In genomic region chr19:45073871-45074542, GRCm38 (mm10) we compare ENCODE assay signal across 9 mouse cellular contexts. TPM values are rescaled to one million over a fixed set of nuclear protein-coding genes. Genes with fewer than 3 reads are reported as not detected.
A peak's percentile ranks its signal among the peaks of the same experiment; 100 is the strongest.
DNase-seq lines count a peak whose midpoint lies in the region; ATAC-seq and TF ChIP-seq lines count a peak whose summit lies in the region.
"Had no signal": no experiment of that assay in that cellular context is flagged by ENCODE, and none has a peak within 500 bp of the region (broad histone marks: within the 10 kb centered on the region; RNA-seq: fewer than 3 reads in every experiment).

No protein-coding gene starts in this region.

- H3K4me2 ChIP-seq in CH12.LX (ENCODE audit: insufficient read depth, low read depth, poor library complexity, severe bottlenecking) = peak overlapping the region; percentile 33
- H3K4me2 ChIP-seq in embryonic facial prominence, embryonic 14.5 days (ENCODE audit: low read depth, low read length) = peak overlapping the region; percentile 99
- peak overlapping the region; percentile 100 for H3K4me2 ChIP-seq in heart, postnatal 0 days (ENCODE audit: low read depth, low read length)

- no peaks in the 10 kb centered on the region for H3K9me3 ChIP-seq in CH12.LX (replicated peaks; ENCODE audit: low read length)
- H3K9me3 ChIP-seq in embryonic facial prominence, embryonic 14.5 days (ENCODE audit: control insufficient read depth, low read length) = no peaks in the 10 kb centered on the region
- H3K9me3 ChIP-seq in heart, postnatal 0 days (replicated peaks; ENCODE audit: control insufficient read depth, low read length) = no peaks in the 10 kb centered on the region

- dilution Hi-C loops in CH12.LX (cut with MboI; ENCODE audit: extremely low pct_ligation_motif_present, extremely low pct_unique_long_range_greater_than_20kb, low sequenced_read_pairs) = no loop called here

- peak overlapping the region; percentile 96; the same call in 1 of the 2 replicates for H3K27ac ChIP-seq in CH12.LX (ENCODE audit: insufficient read depth, low read depth)
- H3K27ac ChIP-seq in embryonic facial prominence, embryonic 14.5 days (replicated peaks; ENCODE audit: low read depth, low read length) = peak overlapping the region; percentile 93
- H3K27ac ChIP-seq in heart, postnatal 0 days (ENCODE audit: low read depth) = peak overlapping the region; percentile 99
- peak overlapping the region; percentile 100; the same call in 1 of the 2 replicates for H3K27ac ChIP-seq in layer of hippocampus, adult 2 months

- H3K79me2 ChIP-seq in CH12.LX (replicated peaks; ENCODE audit: control insufficient read depth, extremely low read depth, insufficient read depth, poor library complexity, severe bottlenecking) = no peaks in the 10 kb centered on the region

- H3K36me3 ChIP-seq in CH12.LX (replicated peaks in 1 of 2; ENCODE audit: control insufficient read depth in 1 of 2, insufficient read depth in 1 of 2, low read length in 1 of 2) = no peaks in the 10 kb centered on the region
- H3K36me3 ChIP-seq in embryonic facial prominence, embryonic 14.5 days (ENCODE audit: control insufficient read depth, insufficient read depth, low read length) = no peaks in the 10 kb centered on the region
- H3K36me3 ChIP-seq in heart, postnatal 0 days (replicated peaks; ENCODE audit: control insufficient read depth, insufficient read depth, low read length) = no peaks in the 10 kb centered on the region

- peaks cover 2 to 31% of the 10 kb centered on the region in 2 experiments; a peak in 2 of 4 replicates for H3K4me1 ChIP-seq in CH12.LX (ENCODE audit: control insufficient read depth in 1 of 2, insufficient read depth in 2 of 2)
- peaks cover 29% of the 10 kb centered on the region for H3K4me1 ChIP-seq in embryonic facial prominence, embryonic 14.5 days (ENCODE audit: control insufficient read depth, insufficient read depth, low read length)
- H3K4me1 ChIP-seq in heart, postnatal 0 days (ENCODE audit: control insufficient read depth, insufficient read depth) = peaks cover 17% of the 10 kb centered on the region; the same call in 1 of the 2 replicates

- peak; percentile 66 for TF ChIP-seq RAD21 in CH12.LX (IDR thresholded peaks at IDR 0.05; ENCODE audit: low read depth, low read length)

- peak overlapping the region; percentile 92 for H3K9ac ChIP-seq in CH12.LX (ENCODE audit: insufficient read depth, low read depth)
- peak overlapping the region; percentile 75 for H3K9ac ChIP-seq in embryonic facial prominence, embryonic 14.5 days (ENCODE audit: low read depth, low read length)
- peak overlapping the region; percentile 93 for H3K9ac ChIP-seq in heart, postnatal 0 days (replicated peaks; ENCODE audit: low read depth, low read length)

- peak; percentile 53; the same call in 1 of the 2 replicates for ATAC-seq in embryonic facial prominence, embryonic 14.5 days (ENCODE audit: low read depth)
- peak; percentile 42; the same call in 1 of the 2 replicates for ATAC-seq in heart, postnatal 0 days (ENCODE audit: insufficient read depth, low read depth)

- H3K4me3 ChIP-seq in CH12.LX (replicated peaks in 1 of 3; ENCODE audit: low read depth in 2 of 3, low read length in 2 of 3, poor library complexity in 1 of 3) = peak overlapping the region; percentile 64 to 74 (median 65)
- peak overlapping the region; percentile 51 for H3K4me3 ChIP-seq in embryonic facial prominence, embryonic 14.5 days (ENCODE audit: low read depth, low read length)
- peak overlapping the region; percentile 77 for H3K4me3 ChIP-seq in heart, postnatal 0 days (ENCODE audit: low read depth, low read length)
- peak overlapping the region; percentile 93 for H3K4me3 ChIP-seq in layer of hippocampus, adult 2 months

- whole genome bisulfite sequencing in embryonic facial prominence, embryonic 14.5 days = 11% methylated on average over 20 of the region's 20 CpGs
- WGBS in heart, postnatal 0 days = 5% methylated on average over 20 of the region's 20 CpGs

- TF ChIP-seq POLR2A in CH12.LX (IDR thresholded peaks at IDR 0.05; ENCODE audit: low read depth, low read length) = no peak

- TF ChIP-seq CTCF in CH12.LX (conservative IDR thresholded peaks at IDR 0.05 in 1 of 2, IDR thresholded peaks at IDR 0.05 in 1 of 2; ENCODE audit: low read depth in 2 of 2, low read length in 2 of 2) = peak; percentile 76 to 85
- TF ChIP-seq CTCF in heart, postnatal 0 days (IDR thresholded peaks at IDR 0.05; ENCODE audit: low read depth) = peak; percentile 78
- TF ChIP-seq CTCF in layer of hippocampus, adult 2 months (conservative IDR thresholded peaks at IDR 0.05) = peak; percentile 84

- H3K27me3 ChIP-seq in CH12.LX (replicated peaks) = peaks cover 34% of the 10 kb centered on the region
- peaks cover 38% of the 10 kb centered on the region for H3K27me3 ChIP-seq in embryonic facial prominence, embryonic 14.5 days (replicated peaks; ENCODE audit: control insufficient read depth, insufficient read depth, low read length)
- H3K27me3 ChIP-seq in heart, postnatal 0 days (ENCODE audit: control insufficient read depth, insufficient read depth, low read length) = peaks cover 26% of the 10 kb centered on the region

- TF ChIP-seq EP300 in CH12.LX (IDR thresholded peaks at IDR 0.05; ENCODE audit: low read length) = no peak
- no peak for TF ChIP-seq EP300 in heart, postnatal 0 days (IDR thresholded peaks at IDR 0.05; ENCODE audit: low read depth)

- in situ Hi-C loops in CH12.LX (cut with MboI; ENCODE audit: low pct_ligation_motif_present, low pct_unique_long_range_greater_than_20kb, low sequenced_read_pairs) = no loop called here

- DNase-seq in CH12.LX (ENCODE audit: extremely low read depth) = peak; percentile 87
- DNase-seq in adrenal gland, postnatal 4 days (ENCODE audit: low spot score in 2 of 2) = peak; percentile 65 to 74
- DNase-seq in embryonic facial prominence, embryonic 14.5 days (ENCODE audit: low spot score) = peak; percentile 94
- peak; percentile 83 for DNase-seq in heart, postnatal 0 days (ENCODE audit: low spot score)
- DNase-seq in layer of hippocampus, adult 2 months (ENCODE audit: low spot score in 2 of 2) = peak; percentile 63 to 86
- DNase-seq in lung, postnatal 25 days (ENCODE audit: low spot score) = peak; percentile 86
- peak; percentile 77 for DNase-seq in retina, adult 2 months (ENCODE audit: low read depth, low spot score)
- DNase-seq in thymus, postnatal 25 days = peak; percentile 88

TF ChIP-seq in CH12.LX, 34 proteins besides CTCF, POLR2A, EP300 and RAD21:
- no peak for TF ChIP-seq ZC3H11A (IDR thresholded peaks at IDR 0.05; ENCODE audit: low read depth, low read length)
- no peak for TF ChIP-seq NELFE (IDR thresholded peaks at IDR 0.05; ENCODE audit: low read depth, low read length)
- TF ChIP-seq BHLHE40 (IDR thresholded peaks at IDR 0.05; ENCODE audit: low read depth, low read length) = peak; percentile 73
- TF ChIP-seq SIN3A (IDR thresholded peaks at IDR 0.05; ENCODE audit: low read length) = no peak
- TF ChIP-seq MYC (IDR thresholded peaks at IDR 0.05; ENCODE audit: low read depth, low read length) = peak; percentile 68; the same call in 1 of the 2 replicates
- no peak for TF ChIP-seq ZNF384 (IDR thresholded peaks at IDR 0.05; ENCODE audit: low read depth, low read length)
- peak; percentile 63 for TF ChIP-seq SMC3 (IDR thresholded peaks at IDR 0.05; ENCODE audit: low read depth, low read length)

RNA-seq across cellular contexts. Expression of gene Kazald1, which starts 1.0 kb away (rescaled TPM):
- total RNA-seq in CH12.LX (2012; rRNA removed) (0.63 and 1.2 TPM in 2 replicates), CH12.LX (2014; rRNA removed) (0.23 and 0.27 TPM in 2 replicates)
- polyA plus RNA-seq in CH12.LX (2012; ENCODE audit: insufficient read length, low read depth) = 0.31 and 0.44 TPM in 2 replicates
- total RNA-seq in adrenal gland, postnatal 4 days (2021) = 1 to 10 TPM; 7.5 TPM
- polyA plus RNA-seq in embryonic facial prominence, embryonic 14.5 days (2014; fragmentation: Nextera tagmentation; extraction: Ambion mirVana) = 51.5 and 64.9 TPM in 2 replicates
- 0.35 and 21.7 TPM in 2 replicates for total RNA-seq in heart, postnatal 0 days (2014; rRNA removed; ENCODE audit: low replicate concordance)
- 10.3 and 14.1 TPM in 2 replicates for polyA plus RNA-seq in heart, postnatal 0 days (2015; fragmentation: Nextera tagmentation; extraction: Ambion mirVana)
- 1 to 10 TPM; 1.4 to 1.9 TPM for total RNA-seq in layer of hippocampus, adult 2 months (2021)

RNA-seq across cellular contexts. Expression of gene Sfxn3, which starts 26.7 kb away (rescaled TPM):
- total RNA-seq in CH12.LX (2012; rRNA removed) (2.4 and 3.6 TPM in 2 replicates), CH12.LX (2014; rRNA removed) (0.95 and 1.4 TPM in 2 replicates)
- polyA plus RNA-seq in CH12.LX (2012; ENCODE audit: insufficient read length, low read depth) = 3.1 and 4.2 TPM in 2 replicates
- 10 to 100 TPM; 70.9 to 72.4 TPM for total RNA-seq in adrenal gland, postnatal 4 days (2021)
- polyA plus RNA-seq in embryonic facial prominence, embryonic 14.5 days (2014; fragmentation: Nextera tagmentation; extraction: Ambion mirVana) = 28.1 and 31.1 TPM in 2 replicates
- total RNA-seq in heart, postnatal 0 days (2014; rRNA removed; ENCODE audit: low replicate concordance) = 12.8 and 16.2 TPM in 2 replicates
- 11.3 and 12.4 TPM in 2 replicates for polyA plus RNA-seq in heart, postnatal 0 days (2015; fragmentation: Nextera tagmentation; extraction: Ambion mirVana)
- 10 to 100 TPM; 87.3 to 99.8 TPM for total RNA-seq in layer of hippocampus, adult 2 months (2021)

RNA-seq across cellular contexts. Expression of gene Pdzd7, which starts 28.5 kb away (rescaled TPM):
- total RNA-seq in CH12.LX (2012; rRNA removed) (0.04 and 0.17 TPM in 2 replicates), CH12.LX (2014; rRNA removed) (0.12 and 0.20 TPM in 2 replicates)
- 0.15 TPM in 1 of 2 replicates, not detected in the other for polyA plus RNA-seq in CH12.LX (2012; ENCODE audit: insufficient read length, low read depth)
- under 1 TPM; 0.25 to 0.34 TPM for total RNA-seq in adrenal gland, postnatal 4 days (2021)
- 0.32 and 0.67 TPM in 2 replicates for polyA plus RNA-seq in embryonic facial prominence, embryonic 14.5 days (2014; fragmentation: Nextera tagmentation; extraction: Ambion mirVana)
- 0.65 TPM in 1 of 2 replicates, not detected in the other for total RNA-seq in heart, postnatal 0 days (2014; rRNA removed; ENCODE audit: low replicate concordance)
- 0.10 and 0.11 TPM in 2 replicates for polyA plus RNA-seq in heart, postnatal 0 days (2015; fragmentation: Nextera tagmentation; extraction: Ambion mirVana)
- total RNA-seq in layer of hippocampus, adult 2 months (2021) = 1 to 10 TPM; 2.1 to 3.3 TPM
- total RNA-seq: hematopoietic stem cell, adult 5-6 weeks had no signal

RNA-seq across cellular contexts. Expression of gene Lzts2, which starts 59.8 kb away (rescaled TPM):
- total RNA-seq in CH12.LX (2012; rRNA removed) = 17.5 and 22.1 TPM in 2 replicates
- total RNA-seq in CH12.LX (2014; rRNA removed) = 0.68 and 0.73 TPM in 2 replicates
- polyA plus RNA-seq in CH12.LX (2012; ENCODE audit: insufficient read length, low read depth) = 2.2 and 3.1 TPM in 2 replicates
- 100 to 1,000 TPM; 107 to 119 TPM for total RNA-seq in adrenal gland, postnatal 4 days (2021)
- polyA plus RNA-seq in embryonic facial prominence, embryonic 14.5 days (2014; fragmentation: Nextera tagmentation; extraction: Ambion mirVana) = 51.2 and 56.1 TPM in 2 replicates
- 76.5 and 127 TPM in 2 replicates for total RNA-seq in heart, postnatal 0 days (2014; rRNA removed; ENCODE audit: low replicate concordance)
- polyA plus RNA-seq in heart, postnatal 0 days (2015; fragmentation: Nextera tagmentation; extraction: Ambion mirVana) = 29.7 TPM in 2 replicates
- total RNA-seq in layer of hippocampus, adult 2 months (2021) = 10 to 100 TPM; 28.5 to 30.1 TPM

Comparison
In these comparisons a context has a peak if more than half of its experiments do, and no peak if none do; other contexts are left out.
1. Peak in every context shown above with its lines: DNase-seq, ATAC-seq, H3K4me3 ChIP-seq and H3K27ac ChIP-seq.
2. H3K4me2 ChIP-seq: peak in every context shown above with its lines; median percentile 100 in heart, postnatal 0 days; 99 in embryonic facial prominence, embryonic 14.5 days; 33 in CH12.LX.